In genomic region chr7:64064460-64065241, GRCm38 (mm10) we compare ENCODE assay signal across 9 mouse cellular contexts.
DNase-seq lines count a peak whose midpoint lies in the region; ATAC-seq lines count a peak whose summit lies in the region.
"Had no signal": no experiment of that assay in that cellular context is flagged by ENCODE, and none has a peak within 500 bp of the region (broad histone marks: within the 10 kb centered on the region; RNA-seq: fewer than 3 reads in every experiment).

No protein-coding gene starts in this region.

- H3K27ac ChIP-seq in heart, embryonic 10.5 days, result no peak overlapping the region
- no peak overlapping the region for H3K27ac ChIP-seq in heart, embryonic 11.5 days (ENCODE audit: low read depth, low read length)
- H3K27ac ChIP-seq: midbrain, embryonic 12.5 days had no signal

- no peak overlapping the region for H3K9ac ChIP-seq in heart, embryonic 11.5 days (ENCODE audit: low read depth, low read length)
- H3K9ac ChIP-seq: midbrain, embryonic 12.5 days had no signal

- peak; percentile 99 for DNase-seq in heart, adult 11 months
- no peak for DNase-seq in heart, embryonic 10.5 days (ENCODE audit: low spot score)
- peak; percentile 85 for DNase-seq in adrenal gland, postnatal 36 days
- DNase-seq in left cerebral cortex, adult 18-20 months (ENCODE audit: low spot score in 2 of 2), result peak; percentile 59 to 64
- peak; percentile 57 to 61 for DNase-seq in right cerebral cortex, postnatal 10 days (ENCODE audit: low spot score in 2 of 2)
- no peak for DNase-seq in urinary bladder, postnatal 4 days (ENCODE audit: low spot score in 2 of 2)
- DNase-seq in embryo, embryonic 11 days, result no peak

- H3K4me2 ChIP-seq in heart, embryonic 11.5 days, result no peak overlapping the region
- H3K4me2 ChIP-seq: midbrain, embryonic 12.5 days had no signal

- H3K36me3 ChIP-seq in heart, embryonic 10.5 days, result no peaks in the 10 kb centered on the region
- H3K36me3 ChIP-seq in heart, embryonic 11.5 days (ENCODE audit: control insufficient read depth, insufficient read depth, low read length), result no peaks in the 10 kb centered on the region
- H3K36me3 ChIP-seq: midbrain, embryonic 12.5 days had no signal

- H3K4me3 ChIP-seq in heart, embryonic 10.5 days, result no peak overlapping the region
- H3K4me3 ChIP-seq in heart, embryonic 11.5 days (ENCODE audit: low read depth, low read length), result no peak overlapping the region
- H3K4me3 ChIP-seq: midbrain, embryonic 12.5 days had no signal

- no peaks in the 10 kb centered on the region for H3K9me3 ChIP-seq in heart, embryonic 10.5 days
- H3K9me3 ChIP-seq in heart, embryonic 11.5 days (replicated peaks; ENCODE audit: control insufficient read depth, low read length), result no peaks in the 10 kb centered on the region
- H3K9me3 ChIP-seq: midbrain, embryonic 12.5 days had no signal

- WGBS in heart, embryonic 10.5 days, result 72% methylated on average over 7 of the region's 7 CpGs
- WGBS in heart, embryonic 11.5 days (ENCODE audit: insufficient replicate concordance), result 67% methylated on average over 7 of the region's 7 CpGs

- no peaks in the 10 kb centered on the region for H3K27me3 ChIP-seq in heart, embryonic 10.5 days (ENCODE audit: insufficient read depth, poor library complexity, severe bottlenecking)
- no peaks in the 10 kb centered on the region for H3K27me3 ChIP-seq in heart, embryonic 11.5 days (ENCODE audit: control insufficient read depth, insufficient read depth, low read length)
- H3K27me3 ChIP-seq: midbrain, embryonic 12.5 days had no signal

- H3K4me1 ChIP-seq in heart, embryonic 10.5 days, result no peaks in the 10 kb centered on the region; the same call in 1 of the 2 replicates
- no peaks in the 10 kb centered on the region for H3K4me1 ChIP-seq in heart, embryonic 11.5 days (ENCODE audit: control insufficient read depth, insufficient read depth, low read length)
- H3K4me1 ChIP-seq: midbrain, embryonic 12.5 days had no signal

- ATAC-seq in heart, embryonic 11.5 days (replicated peaks; ENCODE audit: insufficient number of reproducible peaks, low FRiP score, low TSS enrichment), result peak; percentile 57; the same call in 1 of the 2 replicates

Comparison
In these comparisons a context has a peak if more than half of its experiments do, and no peak if none do; other contexts are left out.
1. DNase-seq: peak in heart, adult 11 months (single experiment), adrenal gland, postnatal 36 days (2 of 2), left cerebral cortex, adult 18-20 months (2 of 2) and right cerebral cortex, postnatal 10 days (2 of 2); none in heart, embryonic 10.5 days (single experiment), urinary bladder, postnatal 4 days (0 of 2) and embryo, embryonic 11 days (single experiment).